8 mouse cellular contexts compared by ENCODE assay signal in the genomic region with DNA sequence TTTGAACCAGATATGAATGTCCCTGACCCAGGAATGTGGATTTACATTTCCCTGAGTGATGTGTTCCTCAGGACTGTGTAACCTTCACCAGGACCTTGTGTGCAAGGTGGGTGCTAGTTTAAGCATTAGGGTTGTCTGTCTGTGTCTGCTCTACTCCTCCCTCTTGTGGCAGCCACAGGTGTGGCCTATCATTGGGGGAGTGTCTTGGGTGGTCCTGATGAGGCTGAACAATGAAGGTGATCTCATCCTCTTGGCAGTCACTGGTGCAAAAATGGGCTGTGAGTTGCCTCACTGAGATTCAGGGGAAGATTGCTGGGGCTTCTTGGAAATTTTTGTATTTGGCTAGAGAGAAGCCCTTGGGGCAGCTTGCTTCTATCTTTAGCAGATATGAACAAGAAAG.
DNase-seq lines count a peak whose midpoint lies in the region; ATAC-seq and TF ChIP-seq lines count a peak whose summit lies in the region.

No protein-coding gene starts in this region.

- no peak for ATAC-seq in limb, embryonic 11.5 days (ENCODE audit: insufficient number of reproducible peaks, low FRiP score, low TSS enrichment, low read depth)
- no peak for ATAC-seq in embryonic facial prominence, embryonic 11.5 days (replicated peaks; ENCODE audit: insufficient number of reproducible peaks, low FRiP score, low TSS enrichment, low read depth)
- ATAC-seq in stomach, embryonic 16.5 days (ENCODE audit: insufficient read depth, low FRiP score) = peak; percentile 53; the same call in 1 of the 2 replicates
- no peak for ATAC-seq in inflammation-experienced regulatory T-cells, adult 6 months

- H3K4me3 ChIP-seq in cerebellum, adult 2 months (replicated peaks; ENCODE audit: insufficient read depth, low read depth, low read length) = no peak overlapping the region
- no peak overlapping the region for H3K4me3 ChIP-seq in limb, embryonic 11.5 days (ENCODE audit: low read depth, low read length)
- no peak overlapping the region for H3K4me3 ChIP-seq in limb, embryonic 10.5 days
- H3K4me3 ChIP-seq in embryonic facial prominence, embryonic 11.5 days (ENCODE audit: low read depth, low read length) = no peak overlapping the region
- no peak overlapping the region for H3K4me3 ChIP-seq in stomach, embryonic 16.5 days (replicated peaks; ENCODE audit: low read length)

- H3K9ac ChIP-seq in limb, embryonic 11.5 days (ENCODE audit: low read length) = no peak overlapping the region
- H3K9ac ChIP-seq in embryonic facial prominence, embryonic 11.5 days (replicated peaks; ENCODE audit: low read length) = no peak overlapping the region
- no peak overlapping the region for H3K9ac ChIP-seq in stomach, embryonic 16.5 days (ENCODE audit: low read length)

- no peak for DNase-seq in cerebellum, adult 2 months
- DNase-seq in cerebellum, postnatal 25 days = no peak
- peak; percentile 24 for DNase-seq in limb, embryonic 11.5 days (ENCODE audit: low spot score)
- no peak for DNase-seq in limb, embryonic 10.5 days (ENCODE audit: low spot score)
- DNase-seq in embryonic facial prominence, embryonic 11.5 days (ENCODE audit: low spot score) = peak; percentile 19
- no peak for DNase-seq in frontal cortex, adult 2 months (ENCODE audit: extremely low spot score in 1 of 2, low spot score in 1 of 2)

- no peak overlapping the region for H3K27ac ChIP-seq in cerebellum, adult 2 months (ENCODE audit: insufficient read depth, low read length)
- no peak overlapping the region for H3K27ac ChIP-seq in limb, embryonic 11.5 days (replicated peaks; ENCODE audit: low read depth, low read length)
- no peak overlapping the region for H3K27ac ChIP-seq in limb, embryonic 10.5 days
- no peak overlapping the region for H3K27ac ChIP-seq in embryonic facial prominence, embryonic 11.5 days (replicated peaks; ENCODE audit: low read depth, low read length)
- H3K27ac ChIP-seq in stomach, embryonic 16.5 days (ENCODE audit: low read length) = no peak overlapping the region

- no peak for TF ChIP-seq POLR2A in cerebellum, adult 2 months (IDR thresholded peaks at IDR 0.05; ENCODE audit: borderline replicate concordance, insufficient read depth, low read length)

- TF ChIP-seq CTCF in cerebellum, adult 2 months (IDR thresholded peaks at IDR 0.05; ENCODE audit: borderline replicate concordance, insufficient read depth, low read depth, low read length) = 0 out of 2 replicates have a peak, but pooled peaks have one; percentile 4

- H3K4me1 ChIP-seq in cerebellum, adult 2 months (ENCODE audit: control insufficient read depth, insufficient read depth, low read length) = no peaks in the 10 kb centered on the region
- no peaks in the 10 kb centered on the region for H3K4me1 ChIP-seq in limb, embryonic 11.5 days (ENCODE audit: control insufficient read depth, insufficient read depth, low read length)
- no peaks in the 10 kb centered on the region for H3K4me1 ChIP-seq in limb, embryonic 10.5 days
- no peaks in the 10 kb centered on the region for H3K4me1 ChIP-seq in embryonic facial prominence, embryonic 11.5 days (ENCODE audit: control insufficient read depth, insufficient read depth, low read length)
- H3K4me1 ChIP-seq in stomach, embryonic 16.5 days (ENCODE audit: control insufficient read depth, insufficient read depth, low read length) = no peaks in the 10 kb centered on the region

- H3K36me3 ChIP-seq in limb, embryonic 11.5 days (ENCODE audit: control insufficient read depth, insufficient read depth, low read length) = no peaks in the 10 kb centered on the region
- H3K36me3 ChIP-seq in limb, embryonic 10.5 days = no peaks in the 10 kb centered on the region
- no peaks in the 10 kb centered on the region for H3K36me3 ChIP-seq in embryonic facial prominence, embryonic 11.5 days (replicated peaks; ENCODE audit: control insufficient read depth, insufficient read depth, low read depth, low read length)
- H3K36me3 ChIP-seq in stomach, embryonic 16.5 days (ENCODE audit: control insufficient read depth, insufficient read depth, low read length) = no peaks in the 10 kb centered on the region

- no peaks in the 10 kb centered on the region for H3K9me3 ChIP-seq in limb, embryonic 11.5 days (ENCODE audit: control insufficient read depth, low read length)
- H3K9me3 ChIP-seq in limb, embryonic 10.5 days (replicated peaks) = no peaks in the 10 kb centered on the region
- H3K9me3 ChIP-seq in embryonic facial prominence, embryonic 11.5 days (replicated peaks; ENCODE audit: control insufficient read depth, low read length) = no peaks in the 10 kb centered on the region
- no peaks in the 10 kb centered on the region for H3K9me3 ChIP-seq in stomach, embryonic 16.5 days (replicated peaks; ENCODE audit: control insufficient read depth, low read length)

- no peak overlapping the region for H3K4me2 ChIP-seq in limb, embryonic 11.5 days (ENCODE audit: low read depth, severe bottlenecking)
- H3K4me2 ChIP-seq in embryonic facial prominence, embryonic 11.5 days (ENCODE audit: low read depth, low read length) = no peak overlapping the region
- H3K4me2 ChIP-seq in stomach, embryonic 16.5 days (ENCODE audit: low read depth, low read length) = no peak overlapping the region

- no peaks in the 10 kb centered on the region for H3K27me3 ChIP-seq in cerebellum, adult 2 months (ENCODE audit: control insufficient read depth, insufficient read depth, low read length)
- H3K27me3 ChIP-seq in limb, embryonic 11.5 days (ENCODE audit: control insufficient read depth, insufficient read depth, low read length) = no peaks in the 10 kb centered on the region
- no peaks in the 10 kb centered on the region for H3K27me3 ChIP-seq in limb, embryonic 10.5 days (ENCODE audit: low read depth, poor library complexity, severe bottlenecking)
- H3K27me3 ChIP-seq in embryonic facial prominence, embryonic 11.5 days (ENCODE audit: control insufficient read depth, insufficient read depth, low read length) = no peaks in the 10 kb centered on the region
- no peaks in the 10 kb centered on the region for H3K27me3 ChIP-seq in stomach, embryonic 16.5 days (ENCODE audit: control insufficient read depth, insufficient read depth, low read length)

Comparison
In these comparisons a context has a peak if more than half of its experiments do, and no peak if none do; other contexts are left out.
1. DNase-seq: peak in limb, embryonic 11.5 days (single experiment) and embryonic facial prominence, embryonic 11.5 days (single experiment); none in cerebellum, adult 2 months (0 of 2), cerebellum, postnatal 25 days (0 of 2), limb, embryonic 10.5 days (single experiment) and frontal cortex, adult 2 months (0 of 2).